Mouse (Mus musculus) lung, postnatal 0 days (tissue): ENCODE data around the gene Ptpn13.

ENCODE experiments used
- CTCF ChIP-seq: IDR thresholded peaks from 2 replicates; pipeline ENCODE4 v1.5.1; 2016; ENCODE audit warnings: antibody characterized with exemption, mild to moderate bottlenecking
- EP300 ChIP-seq: IDR thresholded peaks from 2 replicates; pipeline ENCODE4 v1.6.1; 2016; ENCODE audit warnings: antibody characterized with exemption, mild to moderate bottlenecking, control low read depth

- TF ChIP-seq EP300 (no peak), CTCF (no peak)
Measured at GRCm38 (mm10) chr5:103598264-103598663, 173.3 kb downstream of the Ptpn13 start.
